ENCODE assay signal across 22 mouse cellular contexts in genomic region chr15:93705109-93705508, GRCm38 (mm10).
DNase-seq lines count a peak whose midpoint lies in the region; ATAC-seq and TF ChIP-seq lines count a peak whose summit lies in the region.
"Had no signal": no experiment of that assay in that cellular context is flagged by ENCODE, and none has a peak within 500 bp of the region (broad histone marks: within the 10 kb centered on the region; RNA-seq: fewer than 3 reads in every experiment).

No protein-coding gene starts in this region.

- no peak overlapping the region for H3K9ac ChIP-seq in kidney, postnatal 0 days (ENCODE audit: low read depth, low read length)
- no peak overlapping the region for H3K9ac ChIP-seq in lung, embryonic 14.5 days
- H3K9ac ChIP-seq in lung, embryonic 15.5 days, result no peak overlapping the region
- no peak overlapping the region for H3K9ac ChIP-seq in lung, postnatal 0 days (replicated peaks; ENCODE audit: low read depth)

- H3K9me3 ChIP-seq in kidney, postnatal 0 days (replicated peaks; ENCODE audit: low read length), result no peaks in the 10 kb centered on the region
- no peaks in the 10 kb centered on the region for H3K9me3 ChIP-seq in lung, embryonic 14.5 days (ENCODE audit: low read depth, low read length)
- no peaks in the 10 kb centered on the region for H3K9me3 ChIP-seq in lung, embryonic 15.5 days
- no peaks in the 10 kb centered on the region for H3K9me3 ChIP-seq in lung, postnatal 0 days (ENCODE audit: low read length)

- H3K4me2 ChIP-seq in kidney, postnatal 0 days (ENCODE audit: low read length), result no peak overlapping the region
- H3K4me2 ChIP-seq in lung, embryonic 14.5 days, result no peak overlapping the region
- no peak overlapping the region for H3K4me2 ChIP-seq in lung, embryonic 15.5 days
- H3K4me2 ChIP-seq in lung, postnatal 0 days (replicated peaks; ENCODE audit: low read depth, low read length), result no peak overlapping the region

- H3K27me3 ChIP-seq in kidney, postnatal 0 days (ENCODE audit: insufficient read depth, low read length), result no peaks in the 10 kb centered on the region
- H3K27me3 ChIP-seq in lung, embryonic 14.5 days (ENCODE audit: insufficient read depth, low read length), result no peaks in the 10 kb centered on the region
- H3K27me3 ChIP-seq in lung, embryonic 15.5 days, result no peaks in the 10 kb centered on the region
- no peaks in the 10 kb centered on the region for H3K27me3 ChIP-seq in lung, postnatal 0 days (replicated peaks; ENCODE audit: insufficient read depth, low read length)
- H3K27me3 ChIP-seq: CH12.LX, Patski had no signal

- H3K36me3 ChIP-seq in kidney, postnatal 0 days (ENCODE audit: insufficient read depth, low read length), result no peaks in the 10 kb centered on the region
- no peaks in the 10 kb centered on the region for H3K36me3 ChIP-seq in lung, embryonic 14.5 days (ENCODE audit: insufficient read depth)
- H3K36me3 ChIP-seq in lung, embryonic 15.5 days, result no peaks in the 10 kb centered on the region
- H3K36me3 ChIP-seq in lung, postnatal 0 days (ENCODE audit: insufficient read depth, low read length), result no peaks in the 10 kb centered on the region
- H3K36me3 ChIP-seq: G1E had no signal

- no peak for TF ChIP-seq CTCF in kidney, postnatal 0 days (IDR thresholded peaks at IDR 0.05; ENCODE audit: low read depth)
- TF ChIP-seq CTCF in lung, embryonic 14.5 days (IDR thresholded peaks at IDR 0.05; ENCODE audit: low read depth), result no peak
- no peak for TF ChIP-seq CTCF in lung, adult 2 months (IDR thresholded peaks at IDR 0.05; ENCODE audit: insufficient read depth, low read length)
- no peak for TF ChIP-seq CTCF in lung, postnatal 0 days (IDR thresholded peaks at IDR 0.05)

- no peak for TF ChIP-seq POLR2A in lung, adult 2 months (IDR thresholded peaks at IDR 0.05; ENCODE audit: borderline replicate concordance, extremely low read depth, low read depth, low read length)

- no peak overlapping the region for H3K27ac ChIP-seq in kidney, postnatal 0 days
- H3K27ac ChIP-seq in lung, embryonic 14.5 days (ENCODE audit: low read depth), result no peak overlapping the region
- 0 out of 2 replicates have a peak overlapping the region, but pooled peaks have one; percentile 11 for H3K27ac ChIP-seq in lung, embryonic 15.5 days
- no peak overlapping the region for H3K27ac ChIP-seq in lung, postnatal 0 days (ENCODE audit: low read length)

- no peak for TF ChIP-seq EP300 in lung, postnatal 0 days (IDR thresholded peaks at IDR 0.05)

- peak; percentile 55 for DNase-seq in kidney, postnatal 0 days (ENCODE audit: low spot score)
- no peak for DNase-seq in kidney, postnatal 36 days
- DNase-seq in lung, embryonic 14.5 days, result peak; percentile 72
- no peak for DNase-seq in lung, adult 2 months
- no peak for DNase-seq in lung, adult 18-20 months
- DNase-seq in lung, postnatal 0 days (ENCODE audit: low spot score), result peak; percentile 55
- no peak for DNase-seq in lung, postnatal 25 days (ENCODE audit: low spot score)
- DNase-seq: adrenal gland, adult 2 months; adrenal gland, adult 8-10 months; adrenal gland, postnatal 10 days; adrenal gland, postnatal 14 days; adrenal gland, postnatal 25 days; adrenal gland, postnatal 36 days; B cell, adult 2 months; cerebellum, adult 11 months; cerebellum, adult 11-12 months had no signal

- peaks cover 11% of the 10 kb centered on the region for H3K4me1 ChIP-seq in kidney, postnatal 0 days (replicated peaks; ENCODE audit: insufficient read depth, low read length)
- 0 out of 2 replicates have a peak, but pooled peaks cover 3% of the 10 kb centered on the region for H3K4me1 ChIP-seq in lung, embryonic 14.5 days (ENCODE audit: insufficient read depth)
- no peaks in the 10 kb centered on the region for H3K4me1 ChIP-seq in lung, adult 2 months (ENCODE audit: control insufficient read depth, insufficient read depth, low read length)
- H3K4me1 ChIP-seq in lung, embryonic 15.5 days, result peaks cover 22% of the 10 kb centered on the region
- peaks cover 2% of the 10 kb centered on the region; the same call in 1 of the 2 replicates for H3K4me1 ChIP-seq in lung, postnatal 0 days (ENCODE audit: insufficient read depth, low read depth, low read length)

- no peak for ATAC-seq in kidney, postnatal 0 days (replicated peaks; ENCODE audit: low FRiP score, low read depth)
- ATAC-seq in lung, embryonic 14.5 days (ENCODE audit: insufficient read depth), result no peak
- ATAC-seq in lung, embryonic 15.5 days (ENCODE audit: borderline replicate concordance, extremely low read depth, low FRiP score, low TSS enrichment), result no peak
- no peak for ATAC-seq in lung, postnatal 0 days
- ATAC-seq: activated CD4-positive, CD25-positive, alpha-beta regulatory T cell, adult 4 months; CD4-positive, CD25-positive, alpha-beta regulatory T cell, adult 4 months; Patski had no signal

- H3K4me3 ChIP-seq in kidney, postnatal 0 days (replicated peaks; ENCODE audit: low read depth, low read length), result no peak overlapping the region
- no peak overlapping the region for H3K4me3 ChIP-seq in lung, embryonic 14.5 days (ENCODE audit: low read depth, low read length)
- H3K4me3 ChIP-seq in lung, adult 2 months (replicated peaks; ENCODE audit: extremely low read depth, low read depth, low read length), result no peak overlapping the region
- H3K4me3 ChIP-seq in lung, embryonic 15.5 days, result no peak overlapping the region
- no peak overlapping the region for H3K4me3 ChIP-seq in lung, postnatal 0 days (ENCODE audit: low read depth, low read length)

- 100% methylated on average over 1 of the region's 1 CpGs for WGBS in kidney, postnatal 0 days
- 81% methylated on average over 1 of the region's 1 CpGs for WGBS in lung, embryonic 14.5 days
- 88% methylated on average over 1 of the region's 1 CpGs for WGBS in lung, adult 2 months
- WGBS in lung, embryonic 15.5 days, result 97% methylated on average over 1 of the region's 1 CpGs
- 78% methylated on average over 1 of the region's 1 CpGs for WGBS in lung, postnatal 0 days

Comparison
In these comparisons a context has a peak if more than half of its experiments do, and no peak if none do; other contexts are left out.
1. DNase-seq: peak in kidney, postnatal 0 days (single experiment), lung, embryonic 14.5 days (single experiment) and lung, postnatal 0 days (single experiment); none in kidney, postnatal 36 days (0 of 2), lung, adult 2 months (single experiment), lung, adult 18-20 months (0 of 2) and lung, postnatal 25 days (single experiment).